Mouse (Mus musculus): ENCODE results near the gene Sema3b.
A peak's percentile ranks its signal among the peaks of the same experiment; 100 is the strongest.

Gene Sema3b

GRCm38 (mm10) chr9:107612945-107613569, 4.0 kb upstream of the Sema3b start:
- no peak for DNase-seq (ENCODE audit: low spot score)

DNA sequence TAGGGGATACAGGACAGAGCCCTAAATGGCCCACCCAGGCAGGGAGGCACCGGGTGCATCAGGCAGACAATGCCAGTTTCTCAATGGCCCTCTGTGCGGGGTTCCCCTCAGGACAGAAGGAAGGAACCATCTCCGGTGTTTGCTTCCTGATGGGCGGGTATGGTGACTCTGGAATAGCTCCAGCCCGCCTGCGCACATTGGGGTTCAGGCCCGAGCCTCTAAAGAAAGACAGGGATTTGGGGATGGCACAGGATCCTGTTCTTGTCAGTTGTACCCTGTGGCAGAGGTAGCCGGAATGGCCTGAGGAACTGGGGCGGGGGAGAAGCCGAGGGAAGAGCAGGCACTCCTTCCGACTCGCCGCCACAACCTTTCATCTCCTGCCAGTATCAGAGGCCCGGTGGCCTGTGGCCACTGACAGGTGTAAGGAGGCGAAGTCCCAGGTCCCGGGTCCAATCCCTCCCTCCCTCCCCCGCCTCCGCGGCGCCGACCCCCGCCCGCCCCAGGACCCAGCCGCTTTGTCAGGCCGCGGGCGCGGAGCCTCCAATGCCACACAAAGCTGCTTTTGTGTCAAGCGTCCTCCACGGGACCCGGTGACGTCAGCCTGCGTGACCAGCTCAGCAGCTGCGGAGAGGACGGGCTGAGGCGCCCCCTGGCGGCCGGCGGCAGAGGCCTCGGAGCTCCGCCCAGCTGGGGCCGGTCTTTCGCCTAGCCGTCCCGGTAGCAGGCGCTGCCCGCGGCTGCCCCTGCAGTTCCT, 3.3 kb upstream of the Sema3b start:
- DNase-seq (ENCODE audit: low spot score), result peak; percentile 96

DNA sequence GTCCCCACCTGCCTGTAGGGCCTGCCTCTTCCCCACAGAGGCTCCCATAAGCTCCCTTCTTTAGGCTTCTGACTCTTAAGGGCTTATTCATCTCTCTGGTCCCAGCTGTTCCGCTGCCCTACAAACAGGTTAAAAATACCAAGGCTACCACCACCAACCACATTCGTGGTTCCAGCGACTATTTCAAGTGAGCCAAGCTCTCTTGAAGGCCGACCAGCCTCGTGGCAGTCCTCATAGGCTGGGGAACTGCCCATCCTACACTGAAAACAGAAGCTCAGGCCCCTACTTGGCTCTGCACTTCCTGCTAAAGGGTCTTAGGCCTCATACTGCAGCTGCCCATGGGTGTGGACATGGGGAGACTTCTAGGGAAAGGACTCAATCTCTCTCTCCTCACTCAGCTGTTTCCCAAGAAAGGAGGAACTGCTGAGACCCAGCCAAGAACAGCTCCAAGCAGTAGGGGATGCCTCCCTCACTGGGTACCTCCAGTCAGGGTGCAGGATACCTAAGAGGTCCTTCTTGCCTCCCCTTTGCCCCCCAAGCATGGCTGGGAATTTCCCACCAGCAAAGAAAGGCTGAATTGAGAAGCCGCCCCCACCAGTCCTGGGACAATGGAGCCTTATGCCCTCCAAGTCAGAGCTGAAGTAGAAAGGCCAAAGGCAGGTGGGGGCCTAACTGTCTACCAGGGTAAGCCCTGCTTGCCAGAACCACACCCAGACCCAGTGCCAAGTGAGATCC, 2.6 kb upstream of the Sema3b start:
- no peak for DNase-seq (ENCODE audit: low spot score)

GRCm38 (mm10) chr9:107609433-107609830, 403 bp upstream of the Sema3b start:
- no peak for DNase-seq (ENCODE audit: low spot score)

DNA sequence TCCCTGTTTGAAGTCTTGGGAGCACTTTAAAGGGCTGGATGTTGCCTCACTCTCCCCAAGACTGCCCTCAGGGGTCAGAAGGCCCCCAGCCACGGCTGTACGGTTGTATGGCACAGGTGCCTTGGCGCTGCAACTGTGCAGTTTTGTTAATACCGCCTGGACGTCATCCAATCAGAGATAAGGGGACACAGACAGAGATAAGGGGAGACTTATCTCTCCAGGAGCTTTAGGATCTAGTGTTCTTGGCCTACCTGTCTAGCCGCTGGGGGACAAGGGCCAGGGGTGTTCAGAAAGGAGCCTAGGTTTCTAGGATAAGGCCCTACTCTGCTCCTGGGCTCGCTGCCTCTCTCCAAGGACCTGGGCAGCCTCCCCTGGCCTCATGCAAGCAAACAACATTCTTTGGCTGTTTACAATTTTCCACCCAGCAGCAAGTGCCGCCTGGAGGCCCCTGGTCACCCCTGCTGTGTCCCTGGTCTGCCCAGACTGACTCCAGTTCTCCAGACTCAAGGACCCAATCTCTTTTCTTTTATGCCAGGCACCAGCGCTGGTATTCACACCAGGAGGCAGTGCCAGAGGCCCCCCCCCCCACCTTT, 1.3 kb downstream of the Sema3b start:
- DNase-seq (ENCODE audit: low spot score), result no peak

- DNase-seq (ENCODE audit: low spot score), result no peak
Measured at GRCm38 (mm10) chr9:107607036-107607435, 2.0 kb downstream of the Sema3b start.

DNA sequence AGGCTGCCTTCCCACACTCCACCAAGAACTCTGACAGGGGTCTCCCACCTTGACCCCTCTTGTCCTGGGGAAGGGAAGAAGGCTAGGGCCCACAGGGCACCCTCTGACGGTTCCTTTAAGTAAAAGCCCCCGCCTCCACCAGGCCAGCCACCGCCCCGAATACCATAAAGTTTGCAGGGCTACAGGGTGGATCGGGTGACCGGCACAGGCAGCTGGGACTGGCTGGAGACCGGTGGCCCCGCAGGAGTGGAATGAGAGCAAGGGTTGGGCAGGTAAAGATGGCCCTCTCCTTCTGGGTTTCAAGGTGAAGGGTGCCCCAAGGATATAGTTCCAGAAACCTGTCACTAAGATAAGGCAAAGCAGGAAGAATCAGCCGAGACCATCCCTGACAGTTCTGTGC, 2.4 kb downstream of the Sema3b start:
- no peak for DNase-seq (ENCODE audit: low spot score)

DNA sequence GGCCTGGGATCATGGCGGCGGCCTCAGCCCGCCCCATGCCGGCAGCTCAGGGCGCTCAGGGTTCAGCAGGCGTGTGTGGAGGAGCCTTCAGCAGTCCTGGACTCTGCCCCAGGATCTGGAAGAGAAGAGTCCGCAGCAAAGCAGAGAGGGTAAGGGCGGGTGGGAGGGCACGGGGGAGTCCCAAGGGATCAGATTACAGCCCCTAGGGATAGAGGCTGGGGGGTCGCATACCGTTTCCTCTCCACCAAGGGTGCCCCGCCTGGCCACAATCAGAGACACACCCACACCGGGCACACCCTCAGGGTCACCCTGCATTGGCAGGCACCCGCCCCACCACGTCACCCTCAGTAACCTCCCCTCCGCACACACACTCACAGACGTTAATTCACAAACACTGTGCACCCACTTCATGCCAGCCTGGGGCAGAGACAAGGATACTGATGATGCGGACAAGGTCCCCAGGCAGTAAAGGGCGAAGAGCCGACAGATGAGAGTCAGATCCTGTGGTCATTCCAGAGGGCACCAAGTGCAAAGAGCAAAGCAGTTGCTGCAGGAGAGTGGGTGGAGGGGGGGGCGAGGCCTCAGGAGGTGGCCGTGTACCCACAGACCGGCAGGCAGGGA, 3.9 kb downstream of the Sema3b start:
- no peak for DNase-seq (ENCODE audit: low spot score)

- DNase-seq (ENCODE audit: low spot score), result no peak
Measured at GRCm38 (mm10) chr9:107603251-107603650, 5.8 kb downstream of the Sema3b start.

DNA sequence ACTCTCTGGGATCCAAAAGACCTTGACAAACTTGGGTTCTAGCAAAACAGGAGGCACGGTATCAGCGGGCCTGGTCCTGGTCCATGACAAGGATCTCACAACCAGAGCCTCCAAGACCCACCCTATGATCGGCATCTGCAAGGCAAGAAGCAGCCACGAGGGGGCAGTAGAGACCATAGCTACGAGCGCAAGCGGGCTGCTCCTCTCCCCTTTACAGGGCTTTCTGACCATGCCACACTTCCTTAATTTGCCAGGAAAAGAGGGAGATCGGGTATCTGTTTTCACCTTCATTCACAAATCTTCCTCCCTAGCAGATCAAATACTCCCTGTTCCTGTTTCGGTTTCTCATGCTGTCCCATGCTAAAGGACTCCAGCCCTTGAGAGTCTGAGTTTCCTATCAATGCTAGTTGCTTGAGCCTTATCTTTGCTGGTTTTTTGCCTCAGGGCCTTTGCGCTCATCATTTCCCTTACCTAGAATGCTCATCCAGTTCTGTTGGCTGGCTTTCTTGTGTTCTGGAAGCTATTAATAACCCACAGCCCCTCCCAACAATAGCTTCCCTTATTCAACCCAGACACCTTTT, 6.9 kb downstream of the Sema3b start:
- peak; percentile 82 for DNase-seq (ENCODE audit: low spot score)

GRCm38 (mm10) chr9:107601275-107601674, 7.8 kb downstream of the Sema3b start:
- DNase-seq (ENCODE audit: low spot score), result no peak

- no peak for DNase-seq (ENCODE audit: low spot score)
Measured at GRCm38 (mm10) chr9:107600745-107601144, 8.3 kb downstream of the Sema3b start.

GRCm38 (mm10) chr9:107599842-107600241, 9.2 kb downstream of the Sema3b start:
- no peak for DNase-seq (ENCODE audit: low spot score)

GRCm38 (mm10) chr9:107599433-107599832, 9.6 kb downstream of the Sema3b start:
- DNase-seq (ENCODE audit: low spot score), result no peak

- no peak for DNase-seq (ENCODE audit: low spot score)
Measured at GRCm38 (mm10) chr9:107598385-107598784, 10.6 kb downstream of the Sema3b start.

DNA sequence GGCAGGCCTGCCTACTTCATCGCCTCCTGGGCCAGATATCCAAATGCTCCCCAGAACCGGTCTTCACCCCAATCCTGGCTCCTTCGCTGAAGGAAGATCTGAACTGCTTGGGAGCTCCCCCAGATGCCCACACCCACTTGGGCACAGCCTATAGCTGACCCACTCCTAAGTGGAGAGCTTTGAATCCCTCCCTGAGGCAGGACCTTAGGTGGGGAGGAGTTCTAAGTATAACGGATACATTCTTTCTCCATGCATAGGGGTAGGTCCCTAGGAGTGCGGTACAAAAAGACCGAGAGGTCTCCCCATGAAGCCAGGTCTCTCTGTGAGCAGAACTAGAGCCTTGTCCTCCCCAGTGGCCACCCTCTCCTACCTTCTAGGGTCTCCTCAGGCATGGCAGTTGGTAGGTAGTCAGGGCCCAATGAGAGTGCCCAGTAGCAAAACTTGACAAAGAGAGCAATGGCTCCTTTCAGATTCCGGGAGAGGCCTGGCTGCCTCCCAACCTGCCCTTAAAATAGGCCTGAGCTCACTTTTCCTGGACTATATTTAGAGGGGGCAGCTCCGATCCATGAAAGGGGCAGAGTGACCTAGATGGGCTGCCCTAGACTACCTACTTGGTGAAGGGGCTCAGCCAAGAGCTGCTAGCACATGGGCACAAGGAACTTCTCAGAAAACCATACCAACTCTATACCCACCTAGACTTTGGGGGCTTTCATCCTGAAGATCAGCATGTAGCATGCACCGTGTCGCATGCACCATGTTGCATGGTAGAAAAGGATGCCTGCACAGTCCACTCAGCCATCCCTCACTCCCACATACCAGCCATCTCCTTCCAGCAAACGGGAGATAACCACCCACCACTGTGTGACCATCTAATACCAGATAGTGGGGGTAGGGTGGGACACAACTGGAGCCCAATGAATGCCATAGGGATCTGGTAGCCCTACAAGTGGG, 12.1 kb downstream of the Sema3b start:
- no peak for DNase-seq (ENCODE audit: low spot score)

GRCm38 (mm10) chr9:107594281-107595062, 14.6 kb downstream of the Sema3b start:
- no peak for DNase-seq (ENCODE audit: low spot score)

DNA sequence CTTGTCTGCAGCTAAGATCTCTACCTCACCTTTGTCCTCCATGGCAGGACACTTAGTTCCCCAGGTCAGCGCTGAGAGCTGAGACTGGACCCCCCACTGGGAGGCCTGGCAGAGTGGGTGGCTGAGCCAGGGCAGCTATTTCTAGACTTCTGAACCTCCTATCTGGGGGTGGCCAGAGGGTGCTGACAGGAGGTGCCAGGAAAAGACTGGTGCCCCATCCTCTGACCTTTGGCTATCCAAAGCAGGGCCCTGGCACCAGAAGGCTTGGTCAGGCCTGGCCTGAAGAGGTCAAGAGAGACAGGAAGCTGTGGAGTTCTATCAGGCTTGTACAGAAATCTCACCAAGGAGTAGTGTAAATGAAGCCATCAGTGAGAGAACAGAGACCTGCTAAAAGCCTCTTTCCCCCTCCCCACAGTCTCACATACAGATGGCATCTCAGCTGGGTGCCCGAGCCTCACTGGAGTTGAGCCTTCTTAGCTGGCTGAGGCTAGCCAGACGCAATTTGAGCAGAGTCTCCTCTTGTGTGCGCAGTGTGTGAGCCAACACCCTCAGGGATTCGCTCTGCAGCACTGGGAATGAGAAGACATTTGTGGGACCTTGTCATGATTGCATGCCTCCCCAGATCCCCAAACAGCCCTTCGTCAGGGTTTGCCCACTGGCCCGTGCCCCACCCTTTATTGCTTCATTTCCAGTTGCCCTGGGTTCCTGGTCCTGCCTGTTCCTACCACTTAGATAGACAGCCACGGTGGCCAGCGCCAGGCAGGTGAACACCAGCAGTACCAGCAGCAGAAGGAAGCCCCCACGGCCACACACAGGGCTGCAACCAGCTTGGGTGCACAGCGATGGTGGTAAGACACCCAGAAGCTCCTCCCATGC, 15.7 kb downstream of the Sema3b start:
- DNase-seq (ENCODE audit: low spot score), result no peak

GRCm38 (mm10) chr9:107590773-107591060, 18.3 kb downstream of the Sema3b start:
- DNase-seq (ENCODE audit: low spot score), result no peak
